Mouse (Mus musculus) thymus, postnatal 25 days (tissue): ENCODE data around the gene Pigo.

ENCODE experiments used
- DNase-seq: peaks from one replicate; pipeline ENCODE4 v3.0.0; 2022

Gene Pigo

GRCm38 (mm10) chr4:43025084-43025960 lies at the start of gene Pigo:
TSS of gene Pigo (minus strand) at chr4:43025819.
- peak; percentile 92 for DNase-seq

- DNase-seq, result no peak
Observed at GRCm38 (mm10) chr4:43074923-43075322, 49.3 kb upstream of the Pigo start.

GRCm38 (mm10) chr4:43065471-43065870 lies 39.9 kb upstream of the Pigo start:
- DNase-seq, result no peak

GRCm38 (mm10) chr4:43060286-43060685 lies 34.7 kb upstream of the Pigo start:
- DNase-seq, result no peak

GRCm38 (mm10) chr4:43059697-43060096 lies 34.1 kb upstream of the Pigo start:
- DNase-seq, result no peak

- peak; percentile 43 for DNase-seq
Observed at GRCm38 (mm10) chr4:43058753-43059654, 33.4 kb upstream of the Pigo start, which contains the start of gene Unc13b. TSS of gene Unc13b (plus strand) at chr4:43058953.

GRCm38 (mm10) chr4:43058392-43058752 lies 32.8 kb upstream of the Pigo start:
- DNase-seq, result no peak

- DNase-seq, result no peak
Observed at GRCm38 (mm10) chr4:43057654-43058053, 32.0 kb upstream of the Pigo start.

GRCm38 (mm10) chr4:43052627-43053026 lies 27.0 kb upstream of the Pigo start:
- no peak for DNase-seq

GRCm38 (mm10) chr4:43047231-43047630 lies 21.6 kb upstream of the Pigo start:
- peak; percentile 69 for DNase-seq

- DNase-seq, result no peak
Observed at GRCm38 (mm10) chr4:43046607-43047006, 21.0 kb upstream of the Pigo start.

GRCm38 (mm10) chr4:43045659-43046302 lies 20.2 kb upstream of the Pigo start, which contains the start of gene Fam214b:
TSS of gene Fam214b (minus strand) at chr4:43046220.
- peak; percentile 81 for DNase-seq

GRCm38 (mm10) chr4:43045285-43045658 lies 19.7 kb upstream of the Pigo start:
- DNase-seq, result no peak

GRCm38 (mm10) chr4:43044673-43045072 lies 19.1 kb upstream of the Pigo start:
- DNase-seq, result no peak

- peak; percentile 65 for DNase-seq
Observed at GRCm38 (mm10) chr4:43043644-43044357, 18.2 kb upstream of the Pigo start.

GRCm38 (mm10) chr4:43040881-43041547 lies 15.4 kb upstream of the Pigo start:
- no peak for DNase-seq

GRCm38 (mm10) chr4:43040114-43040572 lies 14.5 kb upstream of the Pigo start:
- peak; percentile 90 for DNase-seq

- no peak for DNase-seq
Observed at GRCm38 (mm10) chr4:43039609-43040008, 14.0 kb upstream of the Pigo start.

GRCm38 (mm10) chr4:43038567-43039495 lies 13.2 kb upstream of the Pigo start:
- DNase-seq, result no peak

GRCm38 (mm10) chr4:43037860-43038566 lies 12.4 kb upstream of the Pigo start:
- no peak for DNase-seq
